Mouse (Mus musculus): ENCODE data around the gene R3hdm4. TPM values are rescaled to one million over a fixed set of nuclear protein-coding genes. Genes with fewer than 3 reads are reported as not detected.

R3hdm4 gene
- polyA plus RNA-seq, 1 experiment: 425 TPM

DNA sequence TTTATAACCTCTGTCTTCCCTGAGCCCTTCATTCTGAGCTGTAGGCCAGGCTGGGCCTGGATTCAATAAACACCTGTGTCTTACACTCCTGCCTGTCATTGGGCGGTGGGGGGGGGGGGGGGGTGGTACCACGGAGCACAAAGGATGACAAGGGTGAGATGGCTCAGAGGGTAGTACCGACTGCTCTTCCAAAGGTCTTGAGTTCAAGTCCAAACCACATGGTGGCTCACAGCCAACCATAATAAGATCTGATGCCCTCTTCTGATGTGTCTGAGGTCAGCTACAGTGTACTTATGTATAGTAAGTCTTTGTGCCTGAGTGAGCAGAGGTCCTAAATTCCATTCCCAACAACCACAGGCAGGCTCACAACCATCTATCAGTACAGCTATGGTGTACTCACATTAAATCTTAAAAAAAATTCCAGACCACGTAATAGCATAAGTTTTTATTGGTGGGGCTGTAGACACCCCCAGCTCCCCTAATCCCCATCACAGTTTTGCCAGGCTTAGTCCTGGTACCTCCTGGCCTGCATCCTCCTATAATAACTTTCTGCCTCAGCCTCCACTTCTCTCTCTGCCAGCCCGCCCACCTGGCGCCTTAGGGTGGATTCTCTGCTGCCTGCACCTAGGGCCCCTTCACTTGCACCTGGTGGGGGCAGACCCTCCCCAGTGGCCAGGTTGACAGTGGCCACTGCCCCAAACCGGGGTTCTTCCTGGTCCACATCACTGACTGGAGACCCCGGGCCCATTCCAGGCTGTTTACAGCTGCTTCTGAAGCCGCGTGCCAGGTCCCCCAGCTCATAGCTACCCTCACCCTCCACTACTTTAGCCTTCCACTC is 56.4 kb downstream of the R3hdm4 start:
- TF ChIP-seq CTCF (IDR thresholded peaks at IDR 0.05; ENCODE audit: extremely low read depth, insufficient read depth, low read length) (no peak), POLR2A (IDR thresholded peaks at IDR 0.05; ENCODE audit: extremely low read depth, insufficient read depth, low read length) (no peak)
- Histone ChIP-seq H3K4me3 (ENCODE audit: insufficient read depth, low read length) (no peak overlapping the region), H3K4me1 (ENCODE audit: control insufficient read depth, insufficient read depth, low read length) (0 out of 2 replicates have a peak, but pooled peaks cover 1% of the 10 kb centered on the region), H3K27ac (ENCODE audit: insufficient read depth, low read length) (no peak overlapping the region)

GRCm38 (mm10) chr10:79862925-79863324 is 58.1 kb downstream of the R3hdm4 start:
- Histone ChIP-seq H3K4me3 (ENCODE audit: insufficient read depth, low read length) (no peak overlapping the region), H3K27ac (ENCODE audit: insufficient read depth, low read length) (no peak overlapping the region), H3K4me1 (ENCODE audit: control insufficient read depth, insufficient read depth, low read length) (peaks cover 1% of the 10 kb centered on the region; the same call in 1 of the 2 replicates)
- no peak for TF ChIP-seq POLR2A (IDR thresholded peaks at IDR 0.05; ENCODE audit: extremely low read depth, insufficient read depth, low read length)
- TF ChIP-seq CTCF (IDR thresholded peaks at IDR 0.05; ENCODE audit: extremely low read depth, insufficient read depth, low read length): no peak

- TF ChIP-seq CTCF (IDR thresholded peaks at IDR 0.05; ENCODE audit: extremely low read depth, insufficient read depth, low read length): no peak
- TF ChIP-seq POLR2A (IDR thresholded peaks at IDR 0.05; ENCODE audit: extremely low read depth, insufficient read depth, low read length): no peak
- peaks cover 7% of the 10 kb centered on the region for H3K4me1 ChIP-seq (ENCODE audit: control insufficient read depth, insufficient read depth, low read length)
- H3K4me3 ChIP-seq (ENCODE audit: insufficient read depth, low read length): no peak overlapping the region
- no peak overlapping the region for H3K27ac ChIP-seq (ENCODE audit: insufficient read depth, low read length)
Measured at GRCm38 (mm10) chr10:79862049-79862788, 58.8 kb downstream of the R3hdm4 start.

- no peak overlapping the region for H3K4me3 ChIP-seq (ENCODE audit: insufficient read depth, low read length)
- TF ChIP-seq CTCF (IDR thresholded peaks at IDR 0.05; ENCODE audit: extremely low read depth, insufficient read depth, low read length) (no peak), POLR2A (IDR thresholded peaks at IDR 0.05; ENCODE audit: extremely low read depth, insufficient read depth, low read length) (no peak)
- H3K4me1 ChIP-seq (ENCODE audit: control insufficient read depth, insufficient read depth, low read length): peaks cover 14% of the 10 kb centered on the region
- H3K27ac ChIP-seq (ENCODE audit: insufficient read depth, low read length): no peak overlapping the region
Measured at GRCm38 (mm10) chr10:79861230-79862048, 59.6 kb downstream of the R3hdm4 start.

- Histone ChIP-seq H3K4me1 (ENCODE audit: control insufficient read depth, insufficient read depth, low read length) (peaks cover 16% of the 10 kb centered on the region), H3K4me3 (ENCODE audit: insufficient read depth, low read length) (no peak overlapping the region), H3K27ac (ENCODE audit: insufficient read depth, low read length) (no peak overlapping the region)
- TF ChIP-seq CTCF (IDR thresholded peaks at IDR 0.05; ENCODE audit: extremely low read depth, insufficient read depth, low read length) (no peak), POLR2A (IDR thresholded peaks at IDR 0.05; ENCODE audit: extremely low read depth, insufficient read depth, low read length) (no peak)
Measured at GRCm38 (mm10) chr10:79860079-79860911, 60.7 kb downstream of the R3hdm4 start.

Other genes with a start within 250 kb of the R3hdm4 start
- gene Cdc34, start 239.0 kb downstream of the R3hdm4 start, polyA plus RNA-seq (2012; rRNA removed): 110 TPM in 2 replicates
- gene Gzmm, start 232.2 kb downstream of the R3hdm4 start, polyA plus RNA-seq (2012; rRNA removed): 1.1 and 1.4 TPM in 2 replicates
- gene Bsg, start 216.7 kb downstream of the R3hdm4 start, polyA plus RNA-seq (2012; rRNA removed): 1,018 and 1,074 TPM in 2 replicates
- 123 and 128 TPM in 2 replicates for gene Hcn2, start 204.6 kb downstream of the R3hdm4 start, polyA plus RNA-seq (2012; rRNA removed)
- 51.6 and 54.9 TPM in 2 replicates for gene Polrmt, start 174.6 kb downstream of the R3hdm4 start, polyA plus RNA-seq (2012; rRNA removed)
- gene Fgf22, start 166.1 kb downstream of the R3hdm4 start, polyA plus RNA-seq (2012; rRNA removed): 6.5 and 9.7 TPM in 2 replicates
- gene Rnf126, start 154.3 kb downstream of the R3hdm4 start, polyA plus RNA-seq (2012; rRNA removed): 157 TPM in 2 replicates
- 5.7 and 5.9 TPM in 2 replicates for gene Fstl3, start 143.9 kb downstream of the R3hdm4 start, polyA plus RNA-seq (2012; rRNA removed)
- gene Prss57, start 130.2 kb downstream of the R3hdm4 start, polyA plus RNA-seq (2012; rRNA removed): 1.4 and 2.1 TPM in 2 replicates
- 294 and 331 TPM in 2 replicates for gene Palm, start 127.6 kb downstream of the R3hdm4 start, polyA plus RNA-seq (2012; rRNA removed)
- 0.13 and 0.21 TPM in 2 replicates for gene Misp, start 100.2 kb downstream of the R3hdm4 start, polyA plus RNA-seq (2012; rRNA removed)
- 53.3 and 54.1 TPM in 2 replicates for gene Ptbp1, start 66.8 kb downstream of the R3hdm4 start, polyA plus RNA-seq (2012; rRNA removed)
- gene Prtn3, start 46.7 kb downstream of the R3hdm4 start, polyA plus RNA-seq (2012; rRNA removed): 4.3 and 5.2 TPM in 2 replicates
- gene Plppr3, start 46.6 kb downstream of the R3hdm4 start, polyA plus RNA-seq (2012; rRNA removed): 79.9 and 80.5 TPM in 2 replicates
- not detected in 2 replicates for gene Elane, start 35.0 kb downstream of the R3hdm4 start, polyA plus RNA-seq (2012; rRNA removed)
- gene Cfd, start 30.4 kb downstream of the R3hdm4 start, polyA plus RNA-seq (2012; rRNA removed): 0.40 and 1.6 TPM in 2 replicates
- 64.8 and 68.2 TPM in 2 replicates for gene Med16, start 12.3 kb downstream of the R3hdm4 start, polyA plus RNA-seq (2012; rRNA removed)
- not detected in 2 replicates for gene Gm26602, start 10.4 kb downstream of the R3hdm4 start, polyA plus RNA-seq (2012; rRNA removed)
- gene Kiss1r, start 4.2 kb downstream of the R3hdm4 start, polyA plus RNA-seq (2012; rRNA removed): 12.1 and 12.5 TPM in 2 replicates
- gene Arid3a, start 5.8 kb upstream of the R3hdm4 start, polyA plus RNA-seq (2012; rRNA removed): 3.1 and 3.2 TPM in 2 replicates
- gene Wdr18, start 38.9 kb upstream of the R3hdm4 start, polyA plus RNA-seq (2012; rRNA removed): 60.9 and 63.2 TPM in 2 replicates
- gene Grin3b, start 49.5 kb upstream of the R3hdm4 start, polyA plus RNA-seq (2012; rRNA removed): 0.21 and 0.40 TPM in 2 replicates
- gene Tmem259, start 63.1 kb upstream of the R3hdm4 start, polyA plus RNA-seq (2012; rRNA removed): 168 and 183 TPM in 2 replicates
- gene Cnn2, start 67.4 kb upstream of the R3hdm4 start, polyA plus RNA-seq (2012; rRNA removed): 8.0 and 9.0 TPM in 2 replicates
- gene Abca7, start 75.3 kb upstream of the R3hdm4 start, polyA plus RNA-seq (2012; rRNA removed): 10.9 and 11.5 TPM in 2 replicates
- 6.6 and 7.2 TPM in 2 replicates for gene Arhgap45, start 95.4 kb upstream of the R3hdm4 start, polyA plus RNA-seq (2012; rRNA removed)
- gene Polr2e, start 118.6 kb upstream of the R3hdm4 start, polyA plus RNA-seq (2012; rRNA removed): 236 and 245 TPM in 2 replicates
- 890 and 934 TPM in 2 replicates for gene Gpx4, start 126.0 kb upstream of the R3hdm4 start, polyA plus RNA-seq (2012; rRNA removed)
- 22.9 and 24.4 TPM in 2 replicates for gene Sbno2, start 184.4 kb upstream of the R3hdm4 start, polyA plus RNA-seq (2012; rRNA removed)
- 91.8 and 94.2 TPM in 2 replicates for gene Stk11, start 194.6 kb upstream of the R3hdm4 start, polyA plus RNA-seq (2012; rRNA removed)
- gene Atp5d, start 217.4 kb upstream of the R3hdm4 start, polyA plus RNA-seq (2012; rRNA removed): 620 and 641 TPM in 2 replicates
- 274 and 285 TPM in 2 replicates for gene Cbarp, start 219.6 kb upstream of the R3hdm4 start, polyA plus RNA-seq (2012; rRNA removed)
- gene Midn, start 227.1 kb upstream of the R3hdm4 start, polyA plus RNA-seq (2012; rRNA removed): 26.6 and 33.8 TPM in 2 replicates
- gene Cirbp, start 244.8 kb upstream of the R3hdm4 start, polyA plus RNA-seq (2012; rRNA removed): 150 and 180 TPM in 2 replicates

Measured in cortical plate, adult 2 months (tissue).